Mouse (Mus musculus) forelimb bud, embryonic 11.5 days (tissue): ENCODE results near the gene Kcns3.

Experiments
- DNase-seq: peaks from one replicate; pipeline ENCODE4 v3.0.0-alpha.2; 2012; ENCODE audit warnings: low read depth, low spot score

Kcns3 gene

GRCm38 (mm10) chr12:11151015-11151414 lies at the start of gene Kcns3:
Kcns3 (minus strand) TSS chr12:11151056.
- no peak for DNase-seq

GRCm38 (mm10) chr12:11198551-11198950 lies 47.7 kb upstream of the Kcns3 start:
- DNase-seq: no peak

GRCm38 (mm10) chr12:11198026-11198425 lies 47.2 kb upstream of the Kcns3 start:
- DNase-seq: no peak

GRCm38 (mm10) chr12:11196830-11197229 lies 46.0 kb upstream of the Kcns3 start:
- DNase-seq: no peak

- peak; percentile 65 for DNase-seq
These were observed 45.3 kb upstream of the Kcns3 start for GRCm38 (mm10) chr12:11196142-11196597.

- no peak for DNase-seq
These were observed 44.2 kb upstream of the Kcns3 start for GRCm38 (mm10) chr12:11195031-11195430.

GRCm38 (mm10) chr12:11178486-11179154 lies 27.8 kb upstream of the Kcns3 start:
- peak; percentile 92 for DNase-seq

GRCm38 (mm10) chr12:11177408-11178394 lies 26.8 kb upstream of the Kcns3 start:
- DNase-seq: no peak

GRCm38 (mm10) chr12:11158670-11159069 lies 7.8 kb upstream of the Kcns3 start:
- no peak for DNase-seq

GRCm38 (mm10) chr12:11155123-11155522 lies 4.3 kb upstream of the Kcns3 start:
- DNase-seq: no peak

GRCm38 (mm10) chr12:11153587-11153986 lies 2.7 kb upstream of the Kcns3 start:
- DNase-seq: no peak

- peak; percentile 13 for DNase-seq
These were observed 492 bp downstream of the Kcns3 start for GRCm38 (mm10) chr12:11150192-11150935.

- peak; percentile 43 for DNase-seq
These were observed 1.2 kb downstream of the Kcns3 start for GRCm38 (mm10) chr12:11149421-11150191.

GRCm38 (mm10) chr12:11149121-11149420 lies 1.8 kb downstream of the Kcns3 start:
- DNase-seq: no peak

GRCm38 (mm10) chr12:11144894-11145293 lies 6.0 kb downstream of the Kcns3 start:
- DNase-seq: no peak

- DNase-seq: no peak
These were observed 18.4 kb downstream of the Kcns3 start for GRCm38 (mm10) chr12:11132418-11132817.

- no peak for DNase-seq
These were observed 21.7 kb downstream of the Kcns3 start for GRCm38 (mm10) chr12:11129188-11129587.

GRCm38 (mm10) chr12:11126186-11126759 lies 24.6 kb downstream of the Kcns3 start:
- DNase-seq: no peak

GRCm38 (mm10) chr12:11101565-11101964 lies 49.3 kb downstream of the Kcns3 start:
- no peak for DNase-seq

GRCm38 (mm10) chr12:11088626-11089372 lies 62.1 kb downstream of the Kcns3 start:
- no peak for DNase-seq
